Mouse (Mus musculus) erythroblast, embryonic 14.5 days (primary cell): ENCODE measurements around the gene Disp3.

Experiments
- GATA1 ChIP-seq: IDR thresholded peaks from 2 replicates; pipeline ENCODE4 v1.6.1; 2012; ENCODE audit warnings: low read length, inconsistent platforms, mixed read lengths
- TAL1 ChIP-seq: IDR thresholded peaks from 3 replicates; pipeline ENCODE4 v1.6.1; 2012; ENCODE audit warnings: low read length, inconsistent platforms, mixed read lengths

GRCm38 (mm10) chr4:148273229-148273628 is 14.5 kb downstream of the Disp3 start:
- TF ChIP-seq TAL1 (no peak), GATA1 (no peak)
